Mouse (Mus musculus) cerebellum, postnatal 14 days (tissue): ENCODE measurements at regions not wholly inside any gene's neighbourhood (a gene's known extent, or its start where the extent isn't known, plus 50 kb on each side); places are given as distances from the start of the nearest gene placed in this dataset.

Experiments
- DNase-seq, 2 experiments: peaks; one replicate each; pipeline ENCODE4 v3.0.0; 2021; ENCODE audit warnings: mixed read lengths in 2 of 2

GRCm38 (mm10) chr1:28373351-28373750, 406.7 kb downstream of the Gm597 start:
- DNase-seq = no peak

- no peak for DNase-seq
Observed at GRCm38 (mm10) chr1:28349411-28349973, 430.6 kb downstream of the Gm597 start.

- DNase-seq = no peak
Observed at GRCm38 (mm10) chr1:28348572-28348971, 431.5 kb downstream of the Gm597 start.

GRCm38 (mm10) chr1:28340054-28340453, 440.0 kb downstream of the Gm597 start:
- DNase-seq = peak; percentile 81 to 88

- DNase-seq = no peak
Observed at GRCm38 (mm10) chr1:28334366-28334765, 445.7 kb downstream of the Gm597 start.

GRCm38 (mm10) chr1:28332031-28332430, 448.0 kb downstream of the Gm597 start:
- peak; percentile 70 to 86 for DNase-seq

GRCm38 (mm10) chr1:28328986-28329385, 451.1 kb downstream of the Gm597 start:
- no peak for DNase-seq

- no peak for DNase-seq
Observed at GRCm38 (mm10) chr1:28328539-28328938, 451.5 kb downstream of the Gm597 start.

- peak; percentile 76 to 82 for DNase-seq
Observed at GRCm38 (mm10) chr1:28324141-28324540, 455.9 kb downstream of the Gm597 start.
